8 mouse cellular contexts compared by ENCODE assay signal in genomic region chr11:94990749-94991577, GRCm38 (mm10). TPM values are rescaled to one million over a fixed set of nuclear protein-coding genes. Genes with fewer than 3 reads are reported as not detected.
A peak's percentile ranks its signal among the peaks of the same experiment; 100 is the strongest.
DNase-seq lines count a peak whose midpoint lies in the region; ATAC-seq and TF ChIP-seq lines count a peak whose summit lies in the region.

Ppp1r9b (plus strand) TSS chr11:94991035.

- H3K36me3 ChIP-seq in heart, embryonic 10.5 days: peaks cover 14% of the 10 kb centered on the region
- H3K36me3 ChIP-seq in kidney, embryonic 15.5 days: peaks cover 10% of the 10 kb centered on the region; the same call in 1 of the 2 replicates
- H3K36me3 ChIP-seq in liver, embryonic 11.5 days (ENCODE audit: control insufficient read depth, insufficient read depth, low read length): peaks cover 6% of the 10 kb centered on the region; the same call in 1 of the 2 replicates
- peaks cover 5% of the 10 kb centered on the region for H3K36me3 ChIP-seq in myocyte (ENCODE audit: control insufficient read depth, insufficient read depth)

- H3K9me3 ChIP-seq in heart, embryonic 10.5 days: no peaks in the 10 kb centered on the region
- H3K9me3 ChIP-seq in kidney, embryonic 15.5 days (replicated peaks): no peaks in the 10 kb centered on the region
- no peaks in the 10 kb centered on the region for H3K9me3 ChIP-seq in liver, embryonic 11.5 days (ENCODE audit: control insufficient read depth, low read length)

- H3ac ChIP-seq in myocyte (ENCODE audit: control insufficient read depth, insufficient read length): peak within 1 kb of the TSS; percentile 68

- peak within 1 kb of the TSS; percentile 96 for H3K27ac ChIP-seq in heart, embryonic 10.5 days
- peak within 1 kb of the TSS; percentile 96 for H3K27ac ChIP-seq in kidney, embryonic 15.5 days
- peak within 1 kb of the TSS; percentile 92 for H3K27ac ChIP-seq in liver, embryonic 11.5 days (ENCODE audit: low read depth, low read length)

- H3K4me1 ChIP-seq in heart, embryonic 10.5 days: peaks cover 90% of the 10 kb centered on the region
- peaks cover 84% of the 10 kb centered on the region for H3K4me1 ChIP-seq in kidney, embryonic 15.5 days
- peaks cover 65% of the 10 kb centered on the region for H3K4me1 ChIP-seq in liver, embryonic 11.5 days (replicated peaks; ENCODE audit: control insufficient read depth, insufficient read depth, low read length)

- DNase-seq in CD4-positive helper T cell, adult 2 months (ENCODE audit: low read depth, low spot score): peak; percentile 91
- peak; percentile 97 for DNase-seq in brain, adult 2 months (ENCODE audit: low read depth, low spot score)
- peak; percentile 96 for DNase-seq in heart, embryonic 10.5 days (ENCODE audit: low spot score)
- DNase-seq in liver, embryonic 11.5 days (ENCODE audit: low spot score): peak; percentile 95
- DNase-seq in spleen, postnatal 4 days (ENCODE audit: low spot score in 2 of 2): peak; percentile 95 to 98

- H3K4me3 ChIP-seq in heart, embryonic 10.5 days: peak within 1 kb of the TSS; percentile 94
- peak within 1 kb of the TSS; percentile 88 for H3K4me3 ChIP-seq in kidney, embryonic 15.5 days (replicated peaks)
- H3K4me3 ChIP-seq in liver, embryonic 11.5 days (ENCODE audit: low read depth, low read length): peak within 1 kb of the TSS; percentile 98
- peak within 1 kb of the TSS; percentile 46 for H3K4me3 ChIP-seq in myocyte

- H3K9ac ChIP-seq in kidney, embryonic 15.5 days: peak within 1 kb of the TSS; percentile 86
- peak within 1 kb of the TSS; percentile 99 for H3K9ac ChIP-seq in liver, embryonic 11.5 days (ENCODE audit: low read depth, low read length)

- H3K79me2 ChIP-seq in myocyte (ENCODE audit: control insufficient read depth, insufficient read depth): peaks cover 41% of the 10 kb centered on the region

- TF ChIP-seq POLR2A in myocyte (IDR thresholded peaks at IDR 0.05; ENCODE audit: insufficient read length, low read depth): peak; percentile 68

- no peaks in the 10 kb centered on the region for H3K27me3 ChIP-seq in heart, embryonic 10.5 days (ENCODE audit: insufficient read depth, poor library complexity, severe bottlenecking)
- no peaks in the 10 kb centered on the region for H3K27me3 ChIP-seq in kidney, embryonic 15.5 days
- H3K27me3 ChIP-seq in liver, embryonic 11.5 days (replicated peaks; ENCODE audit: control insufficient read depth, insufficient read depth, low read length): no peaks in the 10 kb centered on the region
- no peaks in the 10 kb centered on the region for H3K27me3 ChIP-seq in myocyte (ENCODE audit: control insufficient read depth, insufficient read depth, insufficient read length)

- H3K4me2 ChIP-seq in kidney, embryonic 15.5 days: peak within 1 kb of the TSS; percentile 98
- H3K4me2 ChIP-seq in liver, embryonic 11.5 days: peak within 1 kb of the TSS; percentile 95
- peak within 1 kb of the TSS; percentile 99 for H3K4me2 ChIP-seq in myocyte (ENCODE audit: low read depth)

- under 1% methylated on average over 67 of the region's 69 CpGs for WGBS in heart, embryonic 10.5 days
- under 1% methylated on average over 66 of the region's 69 CpGs for WGBS in kidney, embryonic 15.5 days
- WGBS in liver, embryonic 11.5 days: under 1% methylated on average over 58 of the region's 69 CpGs

- ATAC-seq in erythroblast, adult 5-6 weeks (replicated peaks; ENCODE audit: low FRiP score, poor library complexity, severe bottlenecking): peak; percentile 70
- ATAC-seq in kidney, embryonic 15.5 days (replicated peaks; ENCODE audit: low FRiP score): peak; percentile 80
- peak; percentile 83 for ATAC-seq in liver, embryonic 11.5 days (replicated peaks; ENCODE audit: low FRiP score)

TF ChIP-seq in myocyte, 11 proteins besides CTCF, POLR2A, EP300 and RAD21:
- TF ChIP-seq USF1 (IDR thresholded peaks at IDR 0.05; ENCODE audit: low read depth): no peak
- TF ChIP-seq MAX (IDR thresholded peaks at IDR 0.05; ENCODE audit: low read depth): no peak
- peak in 1 of 3 experiments; percentile 20 for TF ChIP-seq MYOG (IDR thresholded peaks at IDR 0.05; ENCODE audit: control insufficient read depth in 1 of 3, insufficient read depth in 1 of 3, insufficient read length in 2 of 3, low read depth in 2 of 3)
- TF ChIP-seq POLR2AphosphoS2 (IDR thresholded peaks at IDR 0.05; ENCODE audit: insufficient read length, low read depth): peak; percentile 89

RNA-seq across cellular contexts. Expression of gene Ppp1r9b, which starts in this region (rescaled TPM):
- total RNA-seq in erythroblast, adult 5-6 weeks (2015; ENCODE audit: low replicate concordance): 21.9 and 30.7 TPM in 2 replicates
- total RNA-seq in erythroblast, adult 5-6 weeks (2017; ENCODE audit: low replicate concordance): 41.1 and 45.2 TPM in 2 replicates
- 8.5 and 12.5 TPM in 2 replicates for polyA plus RNA-seq in heart, embryonic 10.5 days (2016; fragmentation: Nextera tagmentation; extraction: Ambion mirVana)
- polyA plus RNA-seq in kidney, embryonic 15.5 days (2015; fragmentation: Nextera tagmentation; extraction: Ambion mirVana): 10.0 and 10.6 TPM in 2 replicates
- polyA plus RNA-seq in liver, embryonic 11.5 days (2014; fragmentation: Nextera tagmentation; extraction: Ambion mirVana): 21.9 and 27.9 TPM in 2 replicates
- polyA plus RNA-seq in myocyte (2012; fragmentation: generic; extraction: Trizol): 42.4 TPM

Comparison
In these comparisons a context has a peak if more than half of its experiments do, and no peak if none do; other contexts are left out.
1. Peak in every context shown above with its lines: DNase-seq, ATAC-seq, H3K4me3 ChIP-seq and H3K27ac ChIP-seq.
2. H3K4me3 ChIP-seq: peak in every context shown above with its lines; median percentile 98 in liver, embryonic 11.5 days; 94 in heart, embryonic 10.5 days; 88 in kidney, embryonic 15.5 days; 46 in myocyte.